Mouse (Mus musculus) left cerebral cortex, adult 2 months (tissue): ENCODE results near the gene Frrs1. TPM values are rescaled to one million over a fixed set of nuclear protein-coding genes. Genes with fewer than 3 reads are reported as not detected.

Experiments used
- DNase-seq, 2 experiments: peaks; one replicate each; pipeline ENCODE4 v3.0.0; 2021 to 2022; ENCODE audit warnings: low spot score in 2 of 2, mixed read lengths in 1 of 2; ENCODE audit errors: extremely low spot score in 1 of 2
- H3K27ac ChIP-seq: fragments of 200-600 bp; 2 replicates; pipeline ENCODE4 v1.8.1; 2022
- H3K4me3 ChIP-seq: fragments of 200-600 bp; 2 replicates; pipeline ENCODE4 v1.8.1; 2022
- CTCF ChIP-seq: fragments of 200-600 bp; IDR thresholded peaks from 2 replicates; pipeline ENCODE4 v1.8.1; 2022; ENCODE audit warnings: antibody characterized with exemption, mild to moderate bottlenecking, moderate library complexity
- intact Hi-C: fragments of 180-260 bp; cut with DNase I; formaldehyde crosslinking; loops from one replicate; pipeline ENCODE4 v1.15.1; 2025
- total RNA-seq, 2 experiments: library from RNA; stranded (reverse); gene quantifications; 2 replicates each; pipeline ENCODE4 v1.2.3; 2021

The Frrs1 gene
- total RNA-seq, 2 experiments from 2014 or later = 0.57 to 1.1 TPM

DNA sequence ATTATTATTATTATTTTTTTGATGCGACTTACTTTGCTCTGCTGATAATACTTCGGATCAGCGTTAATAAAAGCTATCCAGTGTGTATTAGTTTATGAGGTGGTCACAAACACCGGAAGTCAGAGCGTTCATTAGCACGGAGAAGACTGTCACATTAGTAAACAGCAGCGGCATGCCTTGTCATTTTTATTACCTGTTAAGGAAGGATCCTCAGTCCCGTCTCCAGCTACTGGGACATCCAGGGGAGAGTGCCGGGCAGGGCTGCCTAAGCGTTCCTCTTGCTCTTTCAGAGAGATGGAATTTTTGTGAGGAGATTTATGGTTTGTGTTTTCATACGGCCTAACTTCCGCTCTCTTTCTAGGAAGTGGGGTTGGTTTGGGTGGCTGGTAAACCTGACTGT, 63.8 kb downstream of the Frrs1 start:
- Histone ChIP-seq H3K27ac (no peak overlapping the region), H3K4me3 (no peak overlapping the region)
- intact Hi-C loops = no loop called here
- no peak for DNase-seq
- TF ChIP-seq CTCF = no peak

- TF ChIP-seq CTCF = no peak
- intact Hi-C loops = no loop called here
- H3K4me3 ChIP-seq = no peak overlapping the region
- H3K27ac ChIP-seq = no peak overlapping the region
- DNase-seq = no peak
Observed at GRCm38 (mm10) chr3:116928994-116929393, 69.7 kb downstream of the Frrs1 start.

GRCm38 (mm10) chr3:116933158-116933557, 73.9 kb downstream of the Frrs1 start:
- H3K4me3 ChIP-seq = no peak overlapping the region
- no peak for DNase-seq
- no peak for TF ChIP-seq CTCF
- no peak overlapping the region for H3K27ac ChIP-seq
- intact Hi-C loops = no loop called here

DNA sequence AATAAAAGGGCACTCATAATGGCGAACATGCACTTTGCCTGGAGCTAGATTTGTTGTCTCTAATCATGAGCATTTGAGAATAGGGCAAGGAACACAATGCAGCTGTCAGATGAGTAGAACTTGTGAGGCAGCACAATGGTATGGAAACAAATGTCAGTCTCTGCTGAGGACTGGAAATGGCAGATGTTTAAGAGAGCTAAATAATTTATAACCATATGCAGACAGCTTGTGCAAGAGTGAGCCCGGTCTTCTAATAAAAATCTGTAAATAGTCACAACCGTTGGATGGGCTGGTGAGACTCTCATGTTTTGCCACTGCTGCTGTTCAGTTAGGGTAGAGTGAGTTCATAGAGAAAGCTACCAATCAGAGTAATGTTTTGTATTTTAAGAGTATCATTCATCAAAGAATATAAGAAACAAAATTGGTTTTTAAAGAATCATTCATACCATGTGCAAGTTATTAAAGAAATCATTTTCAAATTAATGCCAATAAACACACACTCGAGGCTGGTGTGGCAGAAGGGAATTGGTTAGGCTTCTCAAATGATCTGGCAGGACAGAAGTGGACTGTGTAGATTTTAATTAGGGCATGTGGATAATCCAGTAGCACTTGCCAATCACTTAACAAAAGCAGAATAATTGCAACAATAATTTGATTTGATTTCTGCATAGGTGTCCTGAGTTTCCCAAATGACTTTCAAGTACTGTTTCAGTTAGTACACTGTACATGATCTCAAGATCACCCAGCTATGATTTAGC, 77.8 kb downstream of the Frrs1 start:
- Histone ChIP-seq H3K27ac (no peak overlapping the region), H3K4me3 (no peak overlapping the region)
- intact Hi-C loops = no loop called here
- no peak for TF ChIP-seq CTCF
- no peak for DNase-seq

DNA sequence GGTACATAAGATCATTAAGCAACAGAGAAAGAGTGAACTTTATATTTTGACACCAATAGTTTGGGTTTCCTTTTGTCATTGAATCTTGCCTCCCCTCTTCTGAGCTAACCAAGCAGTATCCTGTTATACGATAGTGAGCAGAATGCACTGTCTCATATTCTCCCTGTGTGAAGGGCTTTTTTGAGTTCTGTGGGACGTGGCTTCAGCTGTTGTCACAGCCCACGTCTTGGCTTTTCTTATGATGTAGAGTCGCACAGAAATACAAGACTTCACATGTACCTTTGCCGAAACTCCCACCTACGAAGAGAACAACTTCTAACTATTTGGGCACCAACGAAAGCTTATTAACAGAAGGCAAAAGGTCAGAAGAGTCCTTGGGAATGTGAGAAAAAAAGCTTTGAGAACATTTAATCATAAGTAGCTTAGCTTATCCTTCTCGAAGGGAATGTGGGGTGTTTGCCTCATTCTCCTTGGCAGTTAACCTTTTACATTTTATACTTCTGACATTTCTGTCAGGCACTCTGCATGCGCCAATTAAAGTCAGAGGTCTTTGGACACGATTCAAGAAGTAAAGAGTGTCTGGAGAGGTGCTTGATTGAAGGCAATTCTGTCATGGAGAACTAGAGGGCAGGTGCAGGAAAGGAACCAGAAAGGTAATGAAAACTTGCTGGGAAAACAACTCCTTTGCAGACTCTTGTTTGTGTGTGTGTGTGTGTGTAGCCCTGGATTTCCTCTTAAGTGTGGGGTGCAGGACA, 81.7 kb downstream of the Frrs1 start:
- DNase-seq = no peak
- H3K4me3 ChIP-seq = no peak overlapping the region
- TF ChIP-seq CTCF = no peak
- H3K27ac ChIP-seq = peak overlapping the region; percentile 69
- intact Hi-C loops = loop anchor here (2.0 kb wide), 2 partner anchors 44 to 66 kb away; no protein-coding TSS in a partner anchor

DNA sequence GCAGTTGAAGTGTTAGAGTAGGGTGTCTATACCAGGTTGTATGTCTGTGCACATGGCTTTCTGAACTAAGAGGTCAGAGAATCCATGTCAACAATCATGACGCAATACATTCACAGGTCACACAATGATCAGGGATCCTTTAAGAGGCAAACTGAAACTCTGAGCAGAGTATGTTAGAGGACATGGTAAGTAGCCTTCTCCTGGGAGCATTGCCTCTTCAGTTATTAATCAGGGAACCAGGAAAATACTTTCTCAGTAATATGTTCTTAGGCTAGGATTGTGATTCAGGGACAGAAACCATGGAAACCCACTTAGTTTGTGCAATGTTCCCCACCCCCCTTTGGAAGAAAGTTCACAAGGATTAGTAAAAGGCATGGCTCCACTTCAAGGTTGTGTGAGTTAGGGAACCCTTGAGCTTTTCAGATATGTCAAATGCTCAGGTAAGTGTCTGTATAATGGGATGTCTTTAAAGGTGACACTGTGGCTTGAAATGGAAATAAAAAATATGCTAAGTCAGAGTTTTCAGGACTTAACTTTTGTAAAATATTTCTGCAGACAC, 82.4 kb downstream of the Frrs1 start:
- intact Hi-C loops = loop anchor here (2.0 kb wide), 2 partner anchors 43 to 65 kb away; no protein-coding TSS in a partner anchor
- Histone ChIP-seq H3K27ac (no peak overlapping the region), H3K4me3 (no peak overlapping the region)
- no peak for DNase-seq
- TF ChIP-seq CTCF = no peak

DNA sequence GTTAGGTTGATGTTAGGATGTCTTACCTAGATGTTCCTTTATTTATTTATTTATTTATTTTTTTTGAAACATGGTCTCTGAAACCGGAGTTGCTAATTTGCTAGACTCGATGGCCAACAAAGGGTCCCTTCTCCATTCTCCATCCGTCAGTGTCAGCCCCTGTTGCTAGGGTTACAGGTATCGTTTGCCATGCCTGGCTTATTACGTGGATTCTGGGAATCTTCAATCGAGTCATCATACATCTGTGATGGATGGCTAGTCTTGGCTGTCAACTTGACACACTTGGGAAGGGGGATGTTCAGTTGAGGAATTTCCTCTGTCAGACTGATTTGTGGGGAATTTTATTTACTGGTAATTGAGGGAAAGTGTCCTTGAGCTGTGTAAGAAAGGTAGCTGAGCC, 83.5 kb downstream of the Frrs1 start:
- TF ChIP-seq CTCF = no peak
- Histone ChIP-seq H3K27ac (no peak overlapping the region; the same call in 1 of the 2 replicates), H3K4me3 (no peak overlapping the region)
- no peak for DNase-seq
- intact Hi-C loops = no loop called here

- Histone ChIP-seq H3K4me3 (no peak overlapping the region), H3K27ac (peak overlapping the region; percentile 69; the same call in 1 of the 2 replicates)
- intact Hi-C loops = no loop called here
- TF ChIP-seq CTCF = no peak
- no peak for DNase-seq
Observed at GRCm38 (mm10) chr3:116943422-116943821, 84.2 kb downstream of the Frrs1 start.

- intact Hi-C loops = no loop called here
- no peak overlapping the region for H3K27ac ChIP-seq
- H3K4me3 ChIP-seq = no peak overlapping the region
- DNase-seq = no peak
- TF ChIP-seq CTCF = no peak
Observed at GRCm38 (mm10) chr3:116946476-116946875, 87.2 kb downstream of the Frrs1 start.

- Histone ChIP-seq H3K4me3 (no peak overlapping the region), H3K27ac (no peak overlapping the region)
- intact Hi-C loops = no loop called here
- DNase-seq = no peak
- no peak for TF ChIP-seq CTCF
Observed at GRCm38 (mm10) chr3:116950665-116951115, 91.4 kb downstream of the Frrs1 start.

- TF ChIP-seq CTCF = no peak
Observed at GRCm38 (mm10) chr3:116951489-116951888, 92.2 kb downstream of the Frrs1 start.

More at GRCm38 (mm10) chr3:116951489-116951888, 92.2 kb downstream of the Frrs1 start:
- intact Hi-C loops = no loop called here
- Histone ChIP-seq H3K4me3 (no peak overlapping the region), H3K27ac (no peak overlapping the region)
- no peak for DNase-seq
